Mouse (Mus musculus): ENCODE results near the gene Rgs7.

DNA sequence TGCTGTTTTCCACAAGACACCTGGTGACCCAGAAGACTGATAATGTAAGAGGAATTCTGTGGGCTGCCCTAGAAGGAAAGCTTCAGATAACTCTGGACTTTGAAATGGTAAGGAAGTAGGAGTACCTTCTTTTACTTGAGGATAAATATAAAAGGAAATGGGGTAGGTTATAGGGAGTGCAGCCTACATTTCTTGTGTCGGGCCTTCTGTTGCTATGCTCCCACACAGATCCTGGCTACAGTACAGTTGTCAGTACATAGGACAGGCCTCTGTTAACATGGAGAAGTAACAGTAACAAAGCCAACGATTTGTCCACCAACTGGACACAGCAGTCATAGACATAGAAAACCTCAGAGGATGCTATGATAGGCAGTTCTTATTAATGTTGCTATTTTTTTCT lies 307.1 kb downstream of the Rgs7 start:
- no peak for TF ChIP-seq POLR2A (IDR thresholded peaks at IDR 0.05; ENCODE audit: low read depth, low read length)
- TF ChIP-seq CTCF (IDR thresholded peaks at IDR 0.05; ENCODE audit: borderline replicate concordance, insufficient read depth, low read length): no peak
